Mouse (Mus musculus) ES-Bruce4 (cell line): Measurements from ENCODE around the gene Abcb1b. TPM values are rescaled to one million over a fixed set of nuclear protein-coding genes. Genes with fewer than 3 reads are reported as not detected.
"Not testable (repeated sequence)": the region's sequence is repeated elsewhere in the genome, so short reads cannot be mapped to it uniquely, and the experiment has no call there.

ENCODE experiments used
- H3K27ac ChIP-seq: 2 replicates; pipeline ENCODE4 v1.5.1; 2012; ENCODE audit warnings: low read length, inconsistent platforms; ENCODE audit not compliant: insufficient read depth
- H3K27me3 ChIP-seq: 2 replicates; pipeline ENCODE4 v1.6.1; 2012; ENCODE audit warnings: mild to moderate bottlenecking, low read length, inconsistent platforms; ENCODE audit not compliant: control insufficient read depth, poor library complexity, insufficient read depth, severe bottlenecking
- H3K36me3 ChIP-seq: 2 replicates; pipeline ENCODE4 v1.6.1; 2012; ENCODE audit warnings: inconsistent platforms, mild to moderate bottlenecking, low read length, moderate library complexity; ENCODE audit not compliant: control insufficient read depth, poor library complexity, insufficient read depth, severe bottlenecking
- H3K4me1 ChIP-seq: one replicate; pipeline ENCODE4 v1.8.1; 2011; ENCODE audit warnings: low read length; ENCODE audit not compliant: control insufficient read depth, insufficient read depth
- H3K4me3 ChIP-seq: 2 replicates; pipeline ENCODE4 v1.5.1; 2011; ENCODE audit warnings: low read depth, mild to moderate bottlenecking, low read length
- H3K9ac ChIP-seq: 2 replicates; pipeline ENCODE4 v1.6.1; 2012; ENCODE audit warnings: low read depth, mild to moderate bottlenecking, inconsistent platforms; ENCODE audit not compliant: poor library complexity, severe bottlenecking
- H3K9me3 ChIP-seq: replicated peaks from 2 replicates; pipeline ENCODE4 v1.6.1; 2012; ENCODE audit warnings: mild to moderate bottlenecking, low read length, inconsistent platforms; ENCODE audit not compliant: control insufficient read depth, poor library complexity, insufficient read depth, severe bottlenecking
- CTCF ChIP-seq: IDR thresholded peaks from one replicate; pipeline ENCODE4 v1.8.1; 2011; ENCODE audit warnings: low read depth, low read length
- EP300 ChIP-seq: IDR thresholded peaks from 2 replicates; pipeline ENCODE4 v1.6.1; 2011; ENCODE audit warnings: low read depth, low read length; ENCODE audit not compliant: insufficient read depth
- POLR2A ChIP-seq: IDR thresholded peaks from one replicate; pipeline ENCODE4 v1.8.1; 2011; ENCODE audit warnings: low read length; ENCODE audit not compliant: insufficient read depth
- polyA plus RNA-seq: library from polyadenylated mRNA; stranded (reverse); fragments of >200 nt; gene quantifications from 2 replicates; pipeline ENCODE4 v1.2.4, GENCODE M21; 2011; ENCODE audit warnings: low read depth; ENCODE audit not compliant: missing spikeins, insufficient read depth, insufficient read length

Abcb1b gene
- polyA plus RNA-seq, 1 experiment = 67.2 TPM

DNA sequence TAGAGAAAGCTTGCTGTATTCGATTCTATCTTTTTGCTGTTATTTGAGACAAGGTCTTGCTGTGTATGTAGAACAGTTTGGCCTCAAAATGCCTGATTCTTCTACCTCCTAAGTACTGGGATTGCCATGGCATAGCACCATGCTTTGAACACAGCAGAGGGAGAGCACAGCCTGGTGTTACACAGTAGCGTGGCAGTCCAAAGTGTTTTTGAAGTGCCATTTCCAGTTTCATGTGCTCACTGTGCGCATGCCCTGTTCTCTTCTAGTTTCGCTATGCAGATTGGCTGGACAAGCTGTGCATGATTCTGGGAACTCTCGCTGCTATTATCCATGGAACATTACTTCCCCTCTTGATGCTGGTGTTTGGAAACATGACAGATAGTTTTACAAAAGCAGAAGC lies 7.8 kb downstream of the Abcb1b start:
- TF ChIP-seq POLR2A (no peak), CTCF (no peak), EP300 (no peak)

DNA sequence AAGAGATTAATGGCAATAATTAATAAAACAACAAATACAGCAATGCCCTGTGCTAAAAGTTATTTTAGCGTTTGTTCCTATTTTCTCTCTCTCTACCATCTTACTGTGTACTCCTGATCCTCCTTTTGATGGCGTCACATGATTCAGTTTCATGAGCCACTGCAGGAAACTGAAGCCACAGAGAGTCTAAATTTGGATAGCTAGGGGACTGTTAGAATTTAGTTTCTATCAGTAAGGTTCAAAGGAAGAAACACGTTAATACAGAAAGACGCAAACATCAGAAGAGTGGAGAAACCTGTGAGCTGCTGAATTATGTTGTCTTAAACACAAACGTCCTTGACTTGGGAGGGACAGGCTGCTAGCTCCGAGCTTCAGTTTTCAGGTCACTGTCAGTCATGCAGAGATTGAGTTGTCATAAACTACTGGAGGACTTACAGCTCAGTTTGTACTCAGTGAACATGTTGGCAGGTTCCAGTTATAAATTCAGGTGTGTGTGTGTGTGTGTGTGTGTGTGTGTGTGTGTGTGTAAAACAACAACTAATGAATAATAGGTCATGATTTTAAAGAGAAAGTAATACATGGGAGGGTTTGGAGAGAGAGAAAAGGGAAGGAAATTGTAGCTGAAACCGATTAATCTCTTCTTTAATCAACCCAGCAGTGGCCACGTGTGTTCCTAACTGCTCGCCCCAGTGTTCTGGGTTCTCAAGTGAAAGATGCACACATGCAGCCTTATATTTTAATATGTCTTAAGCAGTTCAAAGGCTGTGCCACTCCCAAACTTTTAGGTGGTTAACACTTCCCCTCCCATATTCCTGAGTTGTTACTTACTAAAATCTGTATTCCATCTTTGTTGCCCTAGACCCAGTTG lies 9.4 kb downstream of the Abcb1b start:
- H3K9ac ChIP-seq = no peak overlapping the region
- peaks cover 10% of the 10 kb centered on the region; the same call in 1 of the 2 replicates for H3K36me3 ChIP-seq
- no peaks in the 10 kb centered on the region for H3K4me1 ChIP-seq
- no peaks in the 10 kb centered on the region for H3K9me3 ChIP-seq
- no peaks in the 10 kb centered on the region for H3K27me3 ChIP-seq
- no peak overlapping the region for H3K4me3 ChIP-seq
- H3K27ac ChIP-seq = no peak overlapping the region
- TF ChIP-seq POLR2A = no peak
- no peak for TF ChIP-seq EP300
- TF ChIP-seq CTCF = no peak

More for the DNA sequence above, 7.8 kb downstream of the Abcb1b start:
- Histone ChIP-seq H3K27ac (no peak overlapping the region), H3K4me1 (no peaks in the 10 kb centered on the region), H3K36me3 (peaks cover 10% of the 10 kb centered on the region; the same call in 1 of the 2 replicates), H3K4me3 (no peak overlapping the region), H3K27me3 (no peaks in the 10 kb centered on the region), H3K9me3 (no peaks in the 10 kb centered on the region), H3K9ac (no peak overlapping the region)

DNA sequence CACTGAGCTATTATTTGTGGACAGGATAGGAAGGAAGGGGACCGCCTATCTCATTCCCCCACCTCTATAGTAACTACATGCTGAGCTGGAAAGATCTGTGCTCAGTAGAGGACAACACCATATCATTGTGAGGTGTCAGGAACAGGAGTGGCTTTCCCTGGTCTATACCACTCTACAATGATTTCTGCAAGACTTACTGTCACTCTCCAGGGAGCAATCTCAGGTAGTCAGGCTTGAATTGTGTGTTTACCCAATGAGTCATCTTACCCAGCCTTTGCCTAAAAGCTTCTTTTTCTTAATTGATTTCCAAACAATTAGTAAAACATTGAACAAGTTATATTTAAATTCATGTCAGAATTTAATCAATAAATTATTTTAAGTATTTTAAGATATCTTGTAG lies 15.9 kb downstream of the Abcb1b start:
- Histone ChIP-seq H3K9ac (no peak overlapping the region), H3K9me3 (no peaks in the 10 kb centered on the region), H3K4me3 (no peak overlapping the region), H3K36me3 (no peaks in the 10 kb centered on the region), H3K27ac (no peak overlapping the region), H3K4me1 (no peaks in the 10 kb centered on the region), H3K27me3 (no peaks in the 10 kb centered on the region)
- TF ChIP-seq EP300 (no peak), POLR2A (no peak)

DNA sequence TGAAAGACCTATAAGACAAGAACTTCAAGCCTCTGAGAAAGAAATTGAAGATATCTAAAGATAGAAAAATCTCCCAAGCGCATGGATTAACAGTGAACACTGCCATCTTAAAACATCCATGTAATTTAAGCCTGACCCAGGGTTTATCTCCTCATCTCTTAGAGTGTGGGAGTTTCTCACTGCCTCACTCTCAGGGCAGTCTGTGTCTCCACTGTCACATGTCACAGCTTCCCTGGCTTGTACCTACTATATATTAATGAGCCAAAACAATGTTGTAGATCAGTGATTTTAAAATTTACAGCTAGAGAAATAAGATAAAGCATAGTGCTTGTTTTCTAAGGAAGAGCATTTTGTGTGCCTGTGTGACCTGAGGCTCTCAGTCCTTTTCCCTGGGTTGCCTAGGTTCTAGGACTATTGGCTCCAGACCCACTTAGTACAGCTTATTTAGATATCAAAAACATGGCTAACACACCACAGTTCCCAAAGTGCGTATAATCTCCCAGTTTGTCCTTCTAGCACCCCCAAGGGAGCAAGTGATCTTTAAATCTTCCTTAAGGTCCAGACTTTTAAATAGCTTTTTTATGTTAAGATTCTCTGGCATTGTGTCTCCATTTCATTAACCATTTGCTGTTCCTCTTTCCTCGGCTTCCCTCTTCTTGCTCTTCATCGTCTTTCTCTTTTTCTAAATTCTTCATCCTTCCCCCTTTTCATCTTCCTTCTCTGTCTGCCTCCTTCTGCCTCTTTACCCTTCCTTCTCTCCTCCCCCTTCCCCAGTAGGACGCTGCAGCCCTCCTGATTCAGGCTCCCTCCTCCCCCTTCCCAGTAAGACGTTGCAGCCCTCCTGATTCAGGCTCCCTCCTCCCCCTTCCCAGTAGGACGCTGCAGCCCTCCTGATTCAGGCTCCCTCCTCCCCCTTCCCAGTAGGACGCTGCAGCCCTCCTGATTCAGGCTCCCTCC lies 22.0 kb downstream of the Abcb1b start:
- TF ChIP-seq EP300 = 0 out of 2 replicates have a peak, but pooled peaks have one; percentile 58
- TF ChIP-seq POLR2A = no peak
- TF ChIP-seq CTCF = no peak
- peak overlapping the region; percentile 56; the same call in 1 of the 2 replicates for H3K9ac ChIP-seq
- H3K4me3 ChIP-seq = peak overlapping the region; percentile 35
- no peaks in the 10 kb centered on the region for H3K4me1 ChIP-seq
- H3K27me3 ChIP-seq = no peaks in the 10 kb centered on the region
- H3K27ac ChIP-seq = no peak overlapping the region
- no peaks in the 10 kb centered on the region for H3K36me3 ChIP-seq
- H3K9me3 ChIP-seq = no peaks in the 10 kb centered on the region

DNA sequence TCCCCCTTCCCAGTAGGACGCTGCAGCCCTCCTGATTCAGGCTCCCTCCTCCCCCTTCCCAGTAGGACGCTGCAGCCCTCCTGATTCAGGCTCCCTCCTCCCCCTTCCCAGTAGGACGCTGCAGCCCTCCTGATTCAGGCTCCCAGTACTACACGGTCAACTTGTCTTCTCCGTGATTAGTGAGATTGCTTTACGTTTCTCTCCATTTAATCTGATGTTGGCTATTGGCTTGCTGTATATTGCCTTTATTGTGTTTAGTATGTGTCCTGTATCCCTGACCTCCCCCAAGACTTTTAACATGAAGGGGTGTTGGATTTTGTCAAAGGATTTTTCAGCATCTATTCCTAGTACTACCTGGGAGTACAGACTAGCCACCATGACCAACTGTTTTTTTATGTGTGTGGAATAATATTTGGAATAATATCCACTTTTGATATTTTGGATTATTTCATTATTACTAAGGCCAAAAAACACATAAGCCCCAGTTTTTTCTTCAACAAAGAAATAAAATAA lies 22.7 kb downstream of the Abcb1b start:
- not testable (repeated sequence) for H3K36me3 ChIP-seq, H3K27me3 ChIP-seq, H3K9ac ChIP-seq, H3K4me3 ChIP-seq, H3K9me3 ChIP-seq, H3K27ac ChIP-seq, H3K4me1 ChIP-seq
- TF ChIP-seq EP300 = peak; percentile 27; the same call in 1 of the 2 replicates
